Mouse (Mus musculus) ovary, postnatal 10 days (tissue): ENCODE data around the gene Cngb1.

Experiments used
- DNase-seq: peaks from one replicate; pipeline ENCODE4 v3.0.0; 2022; ENCODE audit warnings: low spot score

Gene Cngb1

GRCm38 (mm10) chr8:95306431-95306830 is at the start of gene Cngb1:
Cngb1 (minus strand) TSS chr8:95306585.
- DNase-seq, result no peak

GRCm38 (mm10) chr8:95354606-95355005 is 48.2 kb upstream of the Cngb1 start:
- no peak for DNase-seq

- DNase-seq, result no peak
These were observed 46.8 kb upstream of the Cngb1 start for GRCm38 (mm10) chr8:95352871-95353866.

GRCm38 (mm10) chr8:95352151-95352870 is 45.9 kb upstream of the Cngb1 start, which contains the start of gene Mmp15:
Mmp15 (plus strand) TSS chr8:95352268.
- peak; percentile 62 for DNase-seq

- DNase-seq, result no peak
These were observed 45.1 kb upstream of the Cngb1 start for GRCm38 (mm10) chr8:95351461-95351860.

GRCm38 (mm10) chr8:95348811-95349630 is 42.6 kb upstream of the Cngb1 start:
- DNase-seq, result no peak

GRCm38 (mm10) chr8:95348356-95348755 is 42.0 kb upstream of the Cngb1 start:
- no peak for DNase-seq

- DNase-seq, result peak; percentile 52
These were observed 40.5 kb upstream of the Cngb1 start for GRCm38 (mm10) chr8:95346643-95347545.

GRCm38 (mm10) chr8:95344668-95345067 is 38.3 kb upstream of the Cngb1 start:
- DNase-seq, result no peak

- no peak for DNase-seq
These were observed 35.3 kb upstream of the Cngb1 start for GRCm38 (mm10) chr8:95341721-95342120.

GRCm38 (mm10) chr8:95336363-95336762 is 30.0 kb upstream of the Cngb1 start:
- no peak for DNase-seq

GRCm38 (mm10) chr8:95335706-95336105 is 29.3 kb upstream of the Cngb1 start:
- DNase-seq, result no peak

- no peak for DNase-seq
These were observed 26.2 kb upstream of the Cngb1 start for GRCm38 (mm10) chr8:95332437-95333199.

GRCm38 (mm10) chr8:95331720-95332436 is 25.5 kb upstream of the Cngb1 start, which contains the start of the genes Zfp319 and Usb1:
Zfp319 (minus strand) TSS chr8:95331950.
Usb1 (plus strand) TSS chr8:95332284.
- peak; percentile 91 for DNase-seq

- DNase-seq, result no peak
These were observed 24.9 kb upstream of the Cngb1 start for GRCm38 (mm10) chr8:95331156-95331719.

GRCm38 (mm10) chr8:95330367-95330766 is 24.0 kb upstream of the Cngb1 start:
- DNase-seq, result no peak

- DNase-seq, result no peak
These were observed 21.6 kb upstream of the Cngb1 start for GRCm38 (mm10) chr8:95327866-95328465.

- no peak for DNase-seq
These were observed 20.4 kb upstream of the Cngb1 start for GRCm38 (mm10) chr8:95326822-95327221.

GRCm38 (mm10) chr8:95324646-95325045 is 18.3 kb upstream of the Cngb1 start:
- DNase-seq, result no peak
